Mouse (Mus musculus) embryo, embryonic 11 days (tissue): ENCODE measurements around the gene Scaf4.
"Not testable (repeated sequence)": the region's sequence is repeated elsewhere in the genome, so short reads cannot be mapped to it uniquely, and the experiment has no call there.

Source experiments
- DNase-seq: peaks from one replicate; pipeline ENCODE4 v3.0.0-alpha.2; 2015

Scaf4 gene

GRCm38 (mm10) chr16:90290962-90291361 lies 6.7 kb upstream of the Scaf4 start:
- no peak for DNase-seq

GRCm38 (mm10) chr16:90284916-90285315 lies 613 bp upstream of the Scaf4 start:
- DNase-seq, result peak; percentile 53

GRCm38 (mm10) chr16:90283266-90283904 lies 918 bp downstream of the Scaf4 start:
- peak; percentile 71 for DNase-seq

GRCm38 (mm10) chr16:90282620-90283265 lies 1.6 kb downstream of the Scaf4 start:
- no peak for DNase-seq

- DNase-seq, result no peak
Measured at GRCm38 (mm10) chr16:90281406-90281805, 2.9 kb downstream of the Scaf4 start.

GRCm38 (mm10) chr16:90280989-90281388 lies 3.3 kb downstream of the Scaf4 start:
- no peak for DNase-seq

- DNase-seq, result no peak
Measured at GRCm38 (mm10) chr16:90280515-90280914, 3.8 kb downstream of the Scaf4 start.

- no peak for DNase-seq
Measured at GRCm38 (mm10) chr16:90279058-90279457, 5.2 kb downstream of the Scaf4 start.

GRCm38 (mm10) chr16:90275521-90275920 lies 8.8 kb downstream of the Scaf4 start:
- DNase-seq, result no peak

- DNase-seq, result no peak
Measured at GRCm38 (mm10) chr16:90266581-90266980, 17.7 kb downstream of the Scaf4 start.

GRCm38 (mm10) chr16:90265106-90265505 lies 19.2 kb downstream of the Scaf4 start:
- DNase-seq, result no peak

GRCm38 (mm10) chr16:90264021-90264420 lies 20.3 kb downstream of the Scaf4 start:
- no peak for DNase-seq

- DNase-seq, result no peak
Measured at GRCm38 (mm10) chr16:90261791-90262190, 22.5 kb downstream of the Scaf4 start.

GRCm38 (mm10) chr16:90260097-90260496 lies 24.2 kb downstream of the Scaf4 start:
- no peak for DNase-seq

- no peak for DNase-seq
Measured at GRCm38 (mm10) chr16:90259623-90260022, 24.7 kb downstream of the Scaf4 start.

GRCm38 (mm10) chr16:90258950-90259349 lies 25.4 kb downstream of the Scaf4 start:
- DNase-seq, result no peak

- no peak for DNase-seq
Measured at GRCm38 (mm10) chr16:90252521-90252920, 31.8 kb downstream of the Scaf4 start.

- DNase-seq, result not testable (repeated sequence)
Measured at GRCm38 (mm10) chr16:90251256-90251655, 33.0 kb downstream of the Scaf4 start.

GRCm38 (mm10) chr16:90250099-90250498 lies 34.2 kb downstream of the Scaf4 start:
- DNase-seq, result no peak

GRCm38 (mm10) chr16:90242426-90243304 lies 41.6 kb downstream of the Scaf4 start:
- no peak for DNase-seq

GRCm38 (mm10) chr16:90241875-90242274 lies 42.4 kb downstream of the Scaf4 start:
- no peak for DNase-seq

GRCm38 (mm10) chr16:90239128-90239746 lies 45.1 kb downstream of the Scaf4 start:
- DNase-seq, result no peak

GRCm38 (mm10) chr16:90235188-90235587 lies 49.1 kb downstream of the Scaf4 start:
- DNase-seq, result no peak
